Mouse (Mus musculus) forebrain, embryonic 14.5 days (tissue): ENCODE data around the gene Dalrd3. TPM values are rescaled to one million over a fixed set of nuclear protein-coding genes. Genes with fewer than 3 reads are reported as not detected.

Experiments
- ATAC-seq: fragments of 200-750 bp; cut with Nextera tagmentation; 2 replicates; pipeline ENCODE4 v1.8.0; 2017; ENCODE audit warnings: mild to moderate bottlenecking, moderate library complexity
- DNase-seq: peaks from one replicate; pipeline ENCODE4 v3.0.0-alpha.2; 2015; ENCODE audit warnings: low spot score
- H3K27ac ChIP-seq: fragments of 300-500 bp; sonication (generic); 2 replicates; pipeline ENCODE4 v1.5.1; 2014; ENCODE audit warnings: low read depth, mild to moderate bottlenecking, control low read depth, low read length, moderate library complexity
- H3K27me3 ChIP-seq: fragments of 300-500 bp; sonication (generic); replicated peaks from 2 replicates; pipeline ENCODE4 v1.6.1; 2014; ENCODE audit warnings: low read length, control low read depth, mixed read lengths; ENCODE audit not compliant: control insufficient read depth, insufficient read depth
- H3K36me3 ChIP-seq: fragments of 300-500 bp; sonication (generic); 2 replicates; pipeline ENCODE4 v1.6.1; 2014; ENCODE audit warnings: low read length, control low read depth; ENCODE audit not compliant: control insufficient read depth, insufficient read depth
- H3K4me1 ChIP-seq: fragments of 300-500 bp; sonication (generic); 2 replicates; pipeline ENCODE4 v1.6.1; 2014; ENCODE audit warnings: antibody characterized with exemption, low read length, control low read depth; ENCODE audit not compliant: control insufficient read depth, insufficient read depth
- H3K4me2 ChIP-seq: fragments of 300-500 bp; sonication (generic); 2 replicates; pipeline ENCODE4 v1.6.1; 2014; ENCODE audit warnings: mild to moderate bottlenecking, control low read depth, low read length
- H3K4me3 ChIP-seq: fragments of 300-500 bp; sonication (generic); 2 replicates; pipeline ENCODE4 v1.5.1; 2014; ENCODE audit warnings: low read depth, low read length, control low read depth
- H3K9ac ChIP-seq: fragments of 300-500 bp; sonication (generic); 2 replicates; pipeline ENCODE4 v1.6.1; 2014; ENCODE audit warnings: mild to moderate bottlenecking, low read length, control low read depth, moderate library complexity
- H3K9me3 ChIP-seq: fragments of 300-500 bp; sonication (generic); replicated peaks from 2 replicates; pipeline ENCODE4 v1.6.1; 2016; ENCODE audit warnings: low read length, control low read depth, mixed read lengths; ENCODE audit not compliant: control insufficient read depth
- WGBS: fragments of 180-500 bp; shearing (Covaris S2); extraction: QIAGEN DNeasy Blood & Tissue Kit; methylation state at CpG from one replicate; pipeline ENCODE4 v1.1.7; 2014; 5-methylcytosine and 5-hydroxymethylcytosine counted together
- polyA plus RNA-seq: library from polyadenylated mRNA; unstranded; fragments of >200 nt; fragmentation: Nextera tagmentation; extraction: Ambion mirVana; gene quantifications from 2 replicates; pipeline ENCODE4 v1.2.1, GENCODE M21; 2014

The Dalrd3 gene
- polyA plus RNA-seq, 1 experiment from 2014 or later = 190 TPM

GRCm38 (mm10) chr9:108559169-108559568 lies 10.5 kb upstream of the Dalrd3 start:
- H3K4me2 ChIP-seq = no peak overlapping the region
- H3K9me3 ChIP-seq = no peaks in the 10 kb centered on the region
- no peak overlapping the region for H3K27ac ChIP-seq
- DNase-seq = no peak
- 87% methylated on average over 4 of the region's 4 CpGs for WGBS
- peaks cover 3% of the 10 kb centered on the region; the same call in 1 of the 2 replicates for H3K4me1 ChIP-seq
- no peak overlapping the region for H3K9ac ChIP-seq
- peaks cover 77% of the 10 kb centered on the region for H3K36me3 ChIP-seq
- no peaks in the 10 kb centered on the region for H3K27me3 ChIP-seq
- no peak overlapping the region for H3K4me3 ChIP-seq
- no peak for ATAC-seq

GRCm38 (mm10) chr9:108560227-108560841 lies 9.4 kb upstream of the Dalrd3 start, which contains the start of gene Impdh2:
Impdh2 (plus strand) TSS chr9:108560286.
- Histone ChIP-seq H3K9me3 (no peaks in the 10 kb centered on the region), H3K27ac (peak within 1 kb of the TSS; percentile 63; the same call in 1 of the 2 replicates), H3K4me1 (peaks cover 3% of the 10 kb centered on the region; the same call in 1 of the 2 replicates), H3K9ac (peak within 1 kb of the TSS; percentile 69), H3K27me3 (no peaks in the 10 kb centered on the region), H3K4me2 (peak within 1 kb of the TSS; percentile 79), H3K4me3 (peak within 1 kb of the TSS; percentile 50), H3K36me3 (peaks cover 78% of the 10 kb centered on the region)
- WGBS = under 1% methylated on average over 46 of the region's 53 CpGs
- DNase-seq = peak; percentile 99
- ATAC-seq = peak; percentile 100

DNA sequence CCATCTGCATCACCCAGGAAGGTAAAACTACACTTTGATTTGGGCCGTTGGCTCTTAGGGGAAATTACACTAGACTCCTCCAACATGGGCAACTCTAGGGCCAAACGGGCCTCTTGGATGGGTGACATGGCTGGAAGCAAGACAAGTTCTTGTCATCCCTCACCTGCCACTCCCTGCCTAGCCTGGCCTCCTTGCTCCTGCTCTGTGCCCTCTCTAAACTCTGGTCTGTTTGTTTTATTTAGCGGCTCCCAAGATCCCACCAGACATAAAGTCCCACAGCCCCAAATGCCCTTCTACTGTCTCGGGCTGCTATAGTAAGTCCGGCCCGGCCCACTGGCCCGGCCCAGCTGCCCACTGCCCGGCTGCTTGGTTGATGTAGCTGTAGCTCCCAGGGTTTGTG lies 6.0 kb upstream of the Dalrd3 start:
- Histone ChIP-seq H3K4me3 (no peak overlapping the region), H3K36me3 (peaks cover 54% of the 10 kb centered on the region)
- no peak for ATAC-seq

GRCm38 (mm10) chr9:108564131-108564530 lies 5.6 kb upstream of the Dalrd3 start:
- H3K4me3 ChIP-seq = no peak overlapping the region
- WGBS = 91% methylated on average over 7 of the region's 7 CpGs
- H3K4me2 ChIP-seq = no peak overlapping the region
- DNase-seq = no peak
- no peak for ATAC-seq
- H3K9me3 ChIP-seq = no peaks in the 10 kb centered on the region
- H3K4me1 ChIP-seq = peaks cover 15% of the 10 kb centered on the region
- no peak overlapping the region for H3K9ac ChIP-seq
- peaks cover 50% of the 10 kb centered on the region for H3K36me3 ChIP-seq
- no peaks in the 10 kb centered on the region for H3K27me3 ChIP-seq
- no peak overlapping the region for H3K27ac ChIP-seq

More for the DNA sequence above, 6.0 kb upstream of the Dalrd3 start:
- H3K4me1 ChIP-seq = peaks cover 14% of the 10 kb centered on the region
- no peak overlapping the region for H3K9ac ChIP-seq
- H3K27ac ChIP-seq = no peak overlapping the region
- DNase-seq = no peak
- WGBS = 93% methylated on average over 8 of the region's 8 CpGs
- H3K27me3 ChIP-seq = no peaks in the 10 kb centered on the region
- H3K4me2 ChIP-seq = no peak overlapping the region
- H3K9me3 ChIP-seq = no peaks in the 10 kb centered on the region

- WGBS = 15% methylated on average over 35 of the region's 35 CpGs
Observed at GRCm38 (mm10) chr9:108565881-108566814, 3.5 kb upstream of the Dalrd3 start.

DNA sequence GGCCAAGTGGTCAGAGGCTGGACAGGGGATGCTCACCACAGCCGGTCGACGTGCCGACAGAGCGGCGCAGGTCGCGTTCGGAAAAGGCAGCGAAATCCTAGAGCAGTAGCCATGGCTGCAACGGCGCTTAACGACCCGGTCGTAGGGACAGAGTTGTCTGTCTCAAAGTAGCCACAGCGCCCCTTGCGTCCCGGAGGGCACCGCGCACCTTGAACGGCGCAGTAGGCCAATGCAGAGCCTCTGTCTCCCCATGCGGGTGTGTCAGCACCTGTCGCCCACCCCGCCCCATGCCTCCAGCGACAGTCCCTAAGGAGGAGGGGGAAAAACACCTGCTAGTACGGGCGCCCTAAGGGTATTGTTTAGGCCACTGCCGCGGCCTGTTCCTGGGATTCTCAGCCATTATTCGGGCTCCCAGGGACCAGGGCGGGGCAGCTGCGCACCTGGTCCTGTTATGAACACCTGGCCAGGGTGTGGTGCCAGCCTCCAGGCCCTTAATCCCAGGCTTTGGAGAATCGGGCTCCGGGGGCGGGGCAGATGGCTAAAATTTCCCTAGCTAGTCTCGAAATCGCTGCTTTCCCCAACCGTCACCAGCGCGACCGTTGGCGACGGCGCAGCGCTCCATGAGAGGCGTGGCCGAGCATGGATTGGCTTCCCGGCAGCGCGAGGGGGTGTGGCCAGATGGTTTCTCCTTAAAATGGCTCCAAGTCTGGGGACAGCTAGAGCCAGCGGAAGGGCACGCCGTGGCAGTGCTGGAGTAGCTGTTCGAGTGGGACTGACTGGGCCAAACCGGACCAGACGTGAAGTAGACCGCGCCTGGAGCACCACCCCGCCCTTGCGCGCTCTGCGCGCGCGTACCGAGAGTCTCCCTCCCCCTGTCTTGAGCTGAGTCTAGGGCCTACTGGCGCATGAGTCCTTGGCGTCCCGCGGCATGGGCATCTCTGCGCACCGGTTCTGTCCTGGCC lies 2.6 kb upstream of the Dalrd3 start, which contains the start of gene Ndufaf3:
Gene Ndufaf3 (minus strand): TSS at position 620 of the 962 bp plus-strand sequence.
- Histone ChIP-seq H3K4me3 (peak within 1 kb of the TSS; percentile 72), H3K9me3 (no peaks in the 10 kb centered on the region), H3K36me3 (peaks cover 53% of the 10 kb centered on the region), H3K9ac (peak within 1 kb of the TSS; percentile 82), H3K27me3 (no peaks in the 10 kb centered on the region), H3K4me2 (peak within 1 kb of the TSS; percentile 99), H3K27ac (peak within 1 kb of the TSS; percentile 95), H3K4me1 (peaks cover 21% of the 10 kb centered on the region)
- peak; percentile 98 for DNase-seq
- under 1% methylated on average over 71 of the region's 73 CpGs for WGBS
- ATAC-seq = peak; percentile 86

More at GRCm38 (mm10) chr9:108565881-108566814, 3.5 kb upstream of the Dalrd3 start:
- ATAC-seq = no peak
- peaks cover 50% of the 10 kb centered on the region for H3K36me3 ChIP-seq
- peaks cover 23% of the 10 kb centered on the region for H3K4me1 ChIP-seq
- no peaks in the 10 kb centered on the region for H3K27me3 ChIP-seq
- peak overlapping the region; percentile 82 for H3K9ac ChIP-seq
- H3K27ac ChIP-seq = peak overlapping the region; percentile 95
- peak overlapping the region; percentile 72 for H3K4me3 ChIP-seq
- peak overlapping the region; percentile 99 for H3K4me2 ChIP-seq
- no peaks in the 10 kb centered on the region for H3K9me3 ChIP-seq
- peak; percentile 16 for DNase-seq

- Histone ChIP-seq H3K9me3 (no peaks in the 10 kb centered on the region), H3K27me3 (no peaks in the 10 kb centered on the region), H3K9ac (peak overlapping the region; percentile 82), H3K27ac (peak overlapping the region; percentile 95), H3K36me3 (peaks cover 55% of the 10 kb centered on the region), H3K4me1 (peaks cover 21% of the 10 kb centered on the region), H3K4me2 (peak overlapping the region; percentile 99), H3K4me3 (peak overlapping the region; percentile 72)
- DNase-seq = no peak
- no peak for ATAC-seq
- WGBS = 12% methylated on average over 18 of the region's 18 CpGs
Observed at GRCm38 (mm10) chr9:108567931-108568419, 1.7 kb upstream of the Dalrd3 start.

DNA sequence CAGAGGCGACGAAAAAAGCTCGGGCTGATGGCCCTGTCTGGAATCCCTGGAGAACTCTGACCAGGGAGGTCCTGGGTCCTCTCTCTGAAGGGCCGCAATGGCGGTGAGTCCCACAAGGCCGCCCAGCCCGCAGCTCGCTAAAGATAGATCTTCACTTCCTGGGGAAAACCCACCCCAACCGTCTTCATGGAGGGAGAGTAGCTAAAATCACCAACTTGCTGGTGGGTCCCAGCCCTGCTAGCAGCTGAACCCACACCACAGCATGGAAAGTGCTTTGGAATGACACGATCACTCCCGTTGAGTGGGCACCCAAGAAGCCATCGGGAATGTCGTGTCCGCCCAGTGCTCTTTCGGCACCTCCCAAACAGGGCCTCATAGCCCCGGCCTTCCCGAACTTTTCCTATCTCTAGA lies 1.2 kb upstream of the Dalrd3 start:
- DNase-seq (no peak), ATAC-seq (no peak)
- Histone ChIP-seq H3K4me3 (0 out of 2 replicates have a peak overlapping the region, but pooled peaks have one; percentile 72), H3K27ac (no peak overlapping the region), H3K36me3 (peaks cover 55% of the 10 kb centered on the region), H3K4me2 (peak overlapping the region; percentile 99), H3K9ac (no peak overlapping the region; the same call in 1 of the 2 replicates), H3K9me3 (no peaks in the 10 kb centered on the region), H3K27me3 (no peaks in the 10 kb centered on the region), H3K4me1 (peaks cover 21% of the 10 kb centered on the region)
- 78% methylated on average over 17 of the region's 17 CpGs for WGBS
